ENCODE assay signal across 8 mouse cellular contexts in genomic region chr1:167689232-167689261, GRCm38 (mm10). TPM values are rescaled to one million over a fixed set of nuclear protein-coding genes. Genes with fewer than 3 reads are reported as not detected.
DNase-seq lines count a peak whose midpoint lies in the region; ATAC-seq and TF ChIP-seq lines count a peak whose summit lies in the region.

Lmx1a (plus strand) TSS chr1:167689237.

- H3K9ac ChIP-seq in forebrain, embryonic 14.5 days (ENCODE audit: low read length), result peak within 1 kb of the TSS; percentile 54
- H3K9ac ChIP-seq in limb, embryonic 12.5 days (replicated peaks), result peak within 1 kb of the TSS; percentile 65
- H3K9ac ChIP-seq in neural tube, embryonic 15.5 days (replicated peaks), result peak within 1 kb of the TSS; percentile 36

- TF ChIP-seq POLR2A in lung, adult 2 months (IDR thresholded peaks at IDR 0.05; ENCODE audit: borderline replicate concordance, extremely low read depth, low read depth, low read length), result no peak

- peak within 1 kb of the TSS; percentile 60; the same call in 1 of the 2 replicates for H3K27ac ChIP-seq in forebrain, embryonic 14.5 days (ENCODE audit: low read depth, low read length)
- no peak within 1 kb of the TSS for H3K27ac ChIP-seq in limb, embryonic 12.5 days
- no peak within 1 kb of the TSS for H3K27ac ChIP-seq in neural tube, embryonic 15.5 days (replicated peaks)

- no peak for ATAC-seq in forebrain, embryonic 14.5 days
- no peak for ATAC-seq in limb, embryonic 12.5 days (ENCODE audit: insufficient number of reproducible peaks, insufficient read depth, low FRiP score, low TSS enrichment, low read depth)
- no peak for ATAC-seq in neural tube, embryonic 15.5 days (ENCODE audit: low FRiP score)
- no peak for ATAC-seq in frontal cortex, adult (ENCODE audit: low TSS enrichment)

- H3K36me3 ChIP-seq in forebrain, embryonic 14.5 days (ENCODE audit: control insufficient read depth, insufficient read depth, low read length), result no peaks in the 10 kb centered on the region
- H3K36me3 ChIP-seq in limb, embryonic 12.5 days, result no peaks in the 10 kb centered on the region
- no peaks in the 10 kb centered on the region for H3K36me3 ChIP-seq in neural tube, embryonic 15.5 days

- WGBS in lung, adult 2 months, result 0% methylated on average over 3 of the region's 3 CpGs
- 0% methylated on average over 3 of the region's 3 CpGs for WGBS in forebrain, embryonic 14.5 days
- WGBS in limb, embryonic 12.5 days, result 0% methylated on average over 3 of the region's 3 CpGs
- 0% methylated on average over 3 of the region's 3 CpGs for WGBS in neural tube, embryonic 15.5 days

- H3K27me3 ChIP-seq in forebrain, embryonic 14.5 days (replicated peaks; ENCODE audit: control insufficient read depth, insufficient read depth, low read length), result peaks cover 66% of the 10 kb centered on the region
- H3K27me3 ChIP-seq in limb, embryonic 12.5 days, result peaks cover 80% of the 10 kb centered on the region
- peaks cover 76% of the 10 kb centered on the region for H3K27me3 ChIP-seq in neural tube, embryonic 15.5 days (replicated peaks)

- H3K9me3 ChIP-seq in forebrain, embryonic 14.5 days (replicated peaks; ENCODE audit: control insufficient read depth, low read length), result peaks cover 6% of the 10 kb centered on the region; the same call in 1 of the 2 replicates
- no peaks in the 10 kb centered on the region for H3K9me3 ChIP-seq in limb, embryonic 12.5 days
- H3K9me3 ChIP-seq in neural tube, embryonic 15.5 days (replicated peaks), result no peaks in the 10 kb centered on the region

- peaks cover 5% of the 10 kb centered on the region; the same call in 1 of the 2 replicates for H3K4me1 ChIP-seq in lung, adult 2 months (ENCODE audit: control insufficient read depth, insufficient read depth, low read length)
- H3K4me1 ChIP-seq in forebrain, embryonic 14.5 days (ENCODE audit: control insufficient read depth, insufficient read depth, low read length), result peaks cover 13% of the 10 kb centered on the region
- H3K4me1 ChIP-seq in limb, embryonic 12.5 days (replicated peaks), result peaks cover 21% of the 10 kb centered on the region
- H3K4me1 ChIP-seq in neural tube, embryonic 15.5 days, result peaks cover 24% of the 10 kb centered on the region

- H3K4me2 ChIP-seq in forebrain, embryonic 14.5 days (ENCODE audit: low read length), result peak within 1 kb of the TSS; percentile 70
- peak within 1 kb of the TSS; percentile 97 for H3K4me2 ChIP-seq in limb, embryonic 12.5 days
- H3K4me2 ChIP-seq in neural tube, embryonic 15.5 days, result peak within 1 kb of the TSS; percentile 75

- DNase-seq in lung, adult 2 months, result no peak
- no peak for DNase-seq in lung, postnatal 36 days
- no peak for DNase-seq in forebrain, embryonic 14.5 days (ENCODE audit: low spot score)
- no peak for DNase-seq in embryo, embryonic 9.5 days (ENCODE audit: extremely low spot score)
- no peak for DNase-seq in thymus, adult 18-20 months

- peak within 1 kb of the TSS; percentile 29 for H3K4me3 ChIP-seq in lung, adult 2 months (replicated peaks; ENCODE audit: extremely low read depth, low read depth, low read length)
- peak within 1 kb of the TSS; percentile 39 for H3K4me3 ChIP-seq in forebrain, embryonic 14.5 days (ENCODE audit: low read depth, low read length)
- peak within 1 kb of the TSS; percentile 54 for H3K4me3 ChIP-seq in limb, embryonic 12.5 days (replicated peaks)
- H3K4me3 ChIP-seq in neural tube, embryonic 15.5 days (replicated peaks), result peak within 1 kb of the TSS; percentile 39

- TF ChIP-seq CTCF in lung, adult 2 months (IDR thresholded peaks at IDR 0.05; ENCODE audit: insufficient read depth, low read length), result no peak

RNA-seq across cellular contexts. Expression of gene Lmx1a, which starts in this region (rescaled TPM):
- not detected in 2 replicates for polyA plus RNA-seq in lung, adult 2 months (2012; rRNA removed)
- 2.3 and 2.8 TPM in 2 replicates for polyA plus RNA-seq in forebrain, embryonic 14.5 days (2014; fragmentation: Nextera tagmentation; extraction: Ambion mirVana)
- 0.84 and 0.88 TPM in 2 replicates for polyA plus RNA-seq in limb, embryonic 12.5 days (2016; fragmentation: Nextera tagmentation; extraction: Ambion mirVana)
- 0.43 and 0.68 TPM in 2 replicates for polyA plus RNA-seq in neural tube, embryonic 15.5 days (2015; fragmentation: Nextera tagmentation; extraction: Ambion mirVana)
